Mouse (Mus musculus) kidney, postnatal 4 days (tissue): Measurements from ENCODE around the gene Man2b2.

Experiments
- DNase-seq, 2 experiments: peaks; one replicate each; pipeline ENCODE4 v3.0.0; 2021; ENCODE audit warnings: mixed read lengths in 2 of 2

The Man2b2 gene

DNA sequence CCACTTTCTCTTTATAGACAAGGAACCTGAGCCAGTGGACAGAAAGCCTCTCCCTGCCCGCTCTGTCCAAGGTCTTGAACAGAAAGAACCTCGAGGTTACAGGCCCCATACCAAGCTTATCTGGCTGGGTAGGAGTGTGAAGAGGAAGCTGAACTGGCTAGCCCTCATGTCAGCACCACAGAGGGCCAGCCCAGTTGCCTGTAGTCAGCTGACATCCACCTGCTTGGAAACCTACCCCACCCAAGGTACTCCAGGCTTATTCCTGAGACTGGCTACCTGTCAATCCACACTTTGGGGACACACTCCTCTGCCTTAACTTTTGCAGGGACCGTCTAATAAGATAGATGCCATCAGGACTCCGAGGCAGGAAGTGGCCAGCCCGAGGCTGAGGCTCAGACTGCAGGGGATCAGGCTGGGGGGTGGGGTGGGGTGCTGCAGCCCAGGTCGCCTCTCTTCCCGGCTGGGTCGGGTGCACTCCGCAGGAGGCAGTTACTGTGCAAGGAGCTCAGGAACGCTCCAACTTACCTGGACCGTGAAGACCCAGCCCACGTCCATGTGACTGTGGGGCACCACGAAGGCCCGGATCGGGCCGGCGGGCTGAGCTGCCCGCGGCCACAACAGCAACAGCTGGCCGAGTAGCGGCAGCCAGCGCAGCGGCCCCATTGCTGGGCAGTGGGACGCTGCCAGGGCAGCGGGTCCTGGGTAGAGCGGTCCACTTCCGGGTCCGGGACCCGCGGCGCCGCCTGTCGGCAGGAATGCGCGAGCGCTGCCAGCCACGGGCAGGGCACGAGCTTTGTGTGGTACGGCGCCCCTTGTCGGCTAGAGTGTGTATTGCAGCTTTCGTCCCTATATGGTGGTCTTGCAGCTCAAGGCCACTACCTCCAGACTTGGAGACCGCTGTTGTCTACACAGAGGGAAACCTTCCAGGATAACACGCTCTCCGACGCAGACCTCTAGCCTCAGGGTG, at the start of gene Man2b2:
Gene Man2b2 (minus strand): TSS at position 741 of the 967 bp plus-strand sequence.
- DNase-seq: peak; percentile 96 to 97

DNA sequence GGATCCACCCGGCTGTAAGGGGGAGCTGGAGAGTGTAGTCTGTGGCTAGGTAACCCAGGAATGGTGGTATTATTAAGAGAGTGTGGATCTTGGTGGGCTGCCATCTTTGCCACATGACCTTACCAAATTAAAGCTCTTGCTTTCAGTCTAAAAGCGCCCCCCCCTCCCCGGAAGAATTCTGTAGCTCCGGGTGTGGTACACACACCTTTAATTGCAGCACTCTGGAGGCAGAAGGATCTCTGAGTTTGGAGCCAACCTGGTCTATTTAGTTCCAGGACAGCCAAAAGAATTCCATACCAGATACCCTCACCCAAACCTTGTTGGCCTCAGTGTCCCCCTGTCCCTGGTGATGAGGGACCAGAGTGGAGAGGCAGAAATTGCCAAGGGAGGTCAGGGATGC, 48.3 kb upstream of the Man2b2 start:
- DNase-seq: no peak

DNA sequence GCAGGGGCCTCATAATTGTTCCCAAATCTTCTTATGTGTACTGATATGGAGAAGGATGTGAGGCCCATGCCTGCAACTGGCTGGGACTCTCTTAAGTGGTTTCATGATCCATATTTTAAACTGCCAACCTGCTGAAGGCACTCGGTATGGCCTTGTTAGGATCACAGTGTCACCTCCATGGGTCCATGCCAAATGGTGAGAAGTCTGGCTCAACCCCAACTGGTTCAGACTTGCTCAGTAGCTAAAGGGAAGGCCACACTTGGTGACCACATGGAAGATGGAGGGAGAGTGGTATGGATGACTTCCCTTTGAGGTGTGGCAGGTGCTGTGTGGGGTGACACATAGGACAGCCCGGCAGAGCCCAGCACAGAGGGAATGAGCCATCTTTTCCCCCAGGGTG, 47.2 kb upstream of the Man2b2 start:
- DNase-seq: no peak

DNA sequence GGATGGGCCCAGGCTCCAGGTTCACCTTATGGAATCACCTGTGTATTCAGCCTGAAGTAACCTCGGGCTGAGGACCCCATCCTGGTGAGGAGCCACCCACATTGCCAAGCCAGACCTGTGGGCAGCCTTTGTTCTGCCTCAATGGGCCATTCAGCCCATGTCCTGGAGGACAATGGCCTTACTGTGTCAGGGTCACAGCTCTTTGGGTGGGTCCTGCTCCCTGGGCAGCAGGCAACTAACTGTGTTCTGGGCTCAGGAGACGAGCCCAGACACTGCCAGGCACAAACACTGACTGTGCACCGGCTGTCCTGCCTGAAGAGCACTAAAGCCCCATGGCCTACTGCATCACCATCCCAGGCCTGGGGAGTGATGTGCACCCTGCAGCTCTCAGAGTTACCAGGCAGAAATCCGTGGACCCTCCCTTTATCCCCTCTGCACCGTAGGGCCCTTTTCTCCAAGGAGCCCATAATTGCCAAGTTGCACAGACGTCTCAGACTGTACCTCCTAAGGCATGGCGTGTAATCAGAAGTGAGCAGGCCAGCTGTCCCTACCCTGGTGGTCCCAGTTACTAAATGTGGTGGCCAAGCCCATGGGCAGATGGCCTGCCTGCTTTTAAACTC, 46.4 kb upstream of the Man2b2 start:
- no peak for DNase-seq

DNA sequence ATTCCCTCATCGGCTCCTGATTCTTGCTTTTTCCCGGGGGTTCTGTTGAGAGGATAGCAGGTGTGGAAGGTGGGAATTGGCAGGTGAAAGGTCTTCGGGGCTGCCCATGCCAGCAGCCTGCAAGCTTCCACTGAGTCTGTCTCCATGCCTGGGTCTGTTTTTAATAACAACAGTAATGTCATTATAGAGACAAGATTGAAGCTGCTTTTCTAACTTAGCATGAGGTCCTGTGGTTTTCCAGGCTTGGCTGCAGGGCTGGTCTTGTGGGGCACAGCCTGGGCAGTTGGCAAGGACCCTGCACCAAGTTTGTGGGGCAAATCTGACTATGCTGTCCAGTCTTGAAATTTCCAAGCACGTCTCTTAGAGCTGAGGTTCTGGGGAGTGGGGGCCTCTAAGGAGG, 45.5 kb upstream of the Man2b2 start:
- DNase-seq: no peak

DNA sequence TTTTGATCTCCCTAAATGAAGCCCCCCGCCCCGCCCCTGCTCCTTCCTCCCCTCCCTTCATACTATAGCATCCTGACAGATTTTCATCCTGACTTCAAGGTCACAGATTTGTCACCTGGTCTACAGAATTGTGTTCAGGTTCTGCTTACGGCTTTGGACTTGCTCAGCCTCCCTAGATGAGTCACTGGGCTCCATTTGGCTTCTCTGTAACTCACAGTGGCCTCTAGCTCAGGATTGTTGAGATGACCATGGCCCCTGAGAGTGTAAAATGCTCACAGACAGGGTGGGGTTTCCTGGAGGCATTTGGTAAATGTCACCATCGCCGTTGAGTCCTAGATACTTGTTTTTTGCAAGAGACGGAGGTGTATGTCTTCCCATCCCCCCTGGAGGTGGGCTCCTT, 40.5 kb upstream of the Man2b2 start:
- no peak for DNase-seq

DNA sequence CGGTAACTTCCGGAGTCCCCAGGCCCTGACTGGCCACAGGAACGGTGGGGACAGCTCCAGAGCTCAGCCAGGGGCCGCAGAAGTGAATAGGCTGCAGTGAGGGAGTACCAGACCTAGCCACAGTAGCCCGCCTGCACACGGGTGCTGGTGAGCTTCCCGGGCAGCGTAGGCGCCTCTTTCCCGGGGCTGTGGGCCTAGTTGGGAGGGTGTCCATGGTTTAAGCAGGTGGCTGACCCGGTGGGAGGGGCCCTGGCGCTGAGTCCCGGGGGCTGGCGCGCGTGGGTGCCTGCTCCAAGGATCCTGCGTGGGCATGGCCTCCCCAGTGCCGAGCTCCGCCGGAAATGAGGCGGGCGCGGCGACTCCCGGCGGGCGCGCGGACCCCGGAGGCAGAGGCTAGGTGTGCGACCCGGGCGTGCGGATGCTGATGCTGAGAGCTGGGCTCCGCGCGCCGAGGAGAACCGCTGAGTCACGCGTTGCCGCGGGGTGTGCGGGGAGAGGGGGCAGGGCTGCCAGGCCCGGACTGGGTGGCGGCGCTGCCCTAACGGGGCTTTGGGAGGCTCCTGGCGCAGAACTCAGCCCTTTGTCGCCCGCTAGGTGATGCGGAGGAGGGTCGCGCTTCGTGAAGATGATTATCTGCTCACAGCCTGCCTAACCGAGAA, 39.3 kb upstream of the Man2b2 start:
- peak; percentile 12 to 15 for DNase-seq

DNA sequence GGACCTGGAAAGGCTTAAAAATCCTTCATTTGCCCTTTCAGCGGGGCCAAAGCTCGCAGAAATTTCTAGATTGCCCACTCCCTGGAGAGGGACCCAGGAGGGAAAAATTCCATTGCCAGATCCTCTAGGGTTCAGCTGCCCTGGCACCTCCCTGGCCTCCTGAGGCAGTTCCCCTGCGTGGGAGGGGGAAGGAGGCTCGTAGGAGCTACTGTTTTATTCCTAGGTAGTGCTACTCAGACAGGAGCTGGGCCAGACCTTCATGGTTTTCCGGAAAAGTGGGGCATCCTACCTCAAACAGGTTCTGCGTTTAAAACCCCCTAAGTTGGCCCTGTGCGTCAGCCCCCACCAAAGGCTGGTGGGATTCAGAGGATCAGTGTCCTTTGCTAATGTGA, 38.7 kb upstream of the Man2b2 start:
- peak; percentile 8 to 22 for DNase-seq

DNA sequence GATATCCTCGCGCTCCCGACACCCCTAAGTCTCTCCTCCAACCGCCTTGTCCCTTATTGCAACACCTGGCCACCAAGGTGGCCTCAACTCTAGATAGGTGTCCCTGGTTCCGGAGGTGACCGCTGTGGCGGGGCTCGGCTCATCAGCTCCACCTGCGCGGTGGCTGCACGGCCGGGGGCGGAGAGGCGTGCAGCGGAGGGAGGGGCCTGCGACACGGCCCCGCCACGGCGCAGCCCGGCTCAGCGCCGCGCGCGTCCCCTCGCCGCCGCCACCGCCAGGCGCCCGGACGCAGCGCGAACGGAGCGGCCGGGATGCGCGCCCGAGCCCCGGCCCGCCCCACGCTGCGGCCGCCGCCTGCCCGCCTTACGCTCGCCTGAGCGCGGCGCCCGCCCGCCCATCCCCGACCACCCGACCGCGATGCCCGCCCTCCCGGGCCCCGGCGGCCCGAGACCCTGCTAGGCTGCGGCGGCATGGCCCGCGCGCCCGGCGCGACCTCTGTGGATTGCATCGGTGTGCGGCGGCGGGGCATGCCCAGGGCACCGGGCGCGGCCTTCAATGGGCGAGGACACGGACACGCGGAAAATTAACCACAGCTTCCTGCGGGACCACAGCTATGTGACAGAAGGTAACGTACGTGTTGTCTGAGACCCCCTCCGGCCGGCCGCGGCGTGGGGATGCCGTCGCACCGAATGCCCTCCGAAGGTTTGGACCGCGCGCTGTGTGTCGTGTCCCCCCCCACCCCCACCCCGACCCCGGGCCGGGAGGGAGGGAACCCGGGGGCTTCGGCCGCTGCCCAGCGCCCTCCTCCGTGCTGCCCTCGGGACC, 38.0 kb upstream of the Man2b2 start, which contains the start of gene Ppp2r2c:
Gene Ppp2r2c (plus strand): TSS at position 248 of the 825 bp plus-strand sequence.
- peak in 1 of 2 experiments; percentile 8 for DNase-seq

DNA sequence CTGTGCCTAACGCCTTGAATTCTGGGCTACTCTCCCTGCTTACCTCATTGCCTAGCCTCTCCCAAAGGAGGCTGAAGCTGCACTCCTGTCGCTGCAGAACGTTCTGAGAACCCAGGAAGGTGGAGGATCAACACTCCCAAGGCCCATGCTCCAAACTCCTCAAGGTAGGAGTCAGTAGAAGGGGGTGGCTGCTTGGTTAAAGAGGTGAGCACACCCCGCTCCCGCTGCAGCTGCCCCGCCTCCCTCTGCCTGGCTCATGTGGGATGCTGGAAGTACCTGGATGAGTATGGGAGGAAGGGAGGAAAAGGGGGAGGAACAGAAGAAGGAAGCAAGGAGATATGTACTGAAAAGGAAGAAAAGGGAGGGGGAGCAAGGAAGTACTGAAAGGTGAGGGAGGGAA, 37.1 kb upstream of the Man2b2 start:
- DNase-seq: no peak

DNA sequence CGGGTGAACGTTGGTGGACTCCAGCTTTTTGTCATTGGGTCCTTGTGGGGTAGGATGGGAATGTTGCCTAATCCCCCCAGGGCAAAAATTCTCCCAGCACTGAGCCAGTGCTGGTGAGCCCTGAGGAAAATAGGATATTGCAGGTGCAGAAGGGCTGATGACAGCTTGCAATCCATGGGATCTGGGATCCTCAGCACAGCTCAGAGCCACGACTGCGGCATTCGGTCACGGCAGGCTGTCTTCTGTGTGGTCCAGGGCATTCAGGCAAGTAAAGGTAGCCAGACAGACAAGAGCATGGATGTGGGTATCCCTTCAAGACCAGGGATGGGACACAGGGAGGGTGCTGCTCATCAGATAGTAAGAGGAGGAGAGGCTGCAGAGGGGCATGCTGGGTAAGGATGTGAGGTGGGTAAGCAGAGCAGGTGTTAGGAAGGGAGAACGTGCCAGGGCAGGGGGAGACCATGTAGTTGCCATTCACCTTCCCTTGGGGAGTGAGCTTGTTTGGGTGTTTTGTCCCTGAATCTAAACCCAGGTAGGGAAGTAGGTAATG, 36.3 kb upstream of the Man2b2 start:
- no peak for DNase-seq

DNA sequence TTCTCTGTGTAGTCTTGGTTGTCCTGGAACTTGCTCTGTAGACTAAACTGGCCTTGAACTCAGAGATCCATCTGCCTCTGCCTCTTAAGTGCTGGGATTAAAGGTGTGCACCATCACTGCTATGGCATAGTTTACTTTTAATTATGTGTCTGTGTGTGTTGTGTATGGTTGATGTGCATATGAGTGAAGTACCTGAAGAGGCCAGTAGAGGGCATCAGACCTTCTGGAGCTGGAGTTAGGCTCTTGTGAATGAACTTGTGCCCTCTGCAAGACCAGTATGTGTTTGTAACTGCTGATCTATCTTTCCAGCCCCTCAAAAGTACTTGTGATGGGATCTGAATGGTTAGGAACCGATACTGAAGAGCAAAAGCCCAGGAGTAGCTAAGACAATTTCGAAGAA, 30.6 kb upstream of the Man2b2 start:
- DNase-seq: no peak

DNA sequence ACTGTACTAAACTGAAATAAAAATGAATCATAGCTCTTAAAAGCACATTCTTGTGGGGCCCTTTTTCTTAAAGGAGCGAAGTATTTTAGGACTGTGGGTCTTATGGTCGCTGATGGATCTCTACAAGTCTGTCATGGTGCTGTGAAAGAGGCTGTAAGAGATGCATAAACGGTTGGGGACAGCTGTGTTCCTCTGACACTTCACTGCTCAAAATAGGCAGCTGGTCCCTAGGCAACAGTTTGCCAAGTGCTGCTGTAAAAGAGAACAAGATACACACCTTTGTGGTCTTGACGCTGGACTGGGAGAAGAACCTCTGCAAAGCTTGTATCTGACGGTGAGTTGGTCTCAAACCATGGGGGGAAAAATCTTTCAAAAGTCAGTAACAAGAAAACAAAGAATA, 27.1 kb upstream of the Man2b2 start:
- no peak for DNase-seq

DNA sequence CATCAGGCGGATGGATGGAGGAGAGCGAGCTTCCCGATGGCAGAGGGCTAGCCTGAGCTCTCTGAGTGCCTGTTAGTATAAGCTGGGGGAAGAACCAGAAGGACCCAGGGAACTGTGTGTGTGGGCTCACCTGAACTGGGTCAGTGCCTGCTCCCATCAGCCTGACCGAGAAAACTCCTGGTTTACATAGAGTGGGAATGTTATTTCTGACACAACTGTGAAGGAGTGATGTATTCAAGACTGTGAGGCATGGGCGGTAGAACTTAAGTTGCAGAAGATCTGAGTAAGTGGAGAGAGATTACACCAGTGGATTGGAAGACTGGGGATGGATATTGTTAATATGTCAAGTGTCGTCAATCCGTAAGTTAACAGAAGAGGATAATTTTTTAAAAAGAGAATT, 26.1 kb upstream of the Man2b2 start:
- DNase-seq: no peak

DNA sequence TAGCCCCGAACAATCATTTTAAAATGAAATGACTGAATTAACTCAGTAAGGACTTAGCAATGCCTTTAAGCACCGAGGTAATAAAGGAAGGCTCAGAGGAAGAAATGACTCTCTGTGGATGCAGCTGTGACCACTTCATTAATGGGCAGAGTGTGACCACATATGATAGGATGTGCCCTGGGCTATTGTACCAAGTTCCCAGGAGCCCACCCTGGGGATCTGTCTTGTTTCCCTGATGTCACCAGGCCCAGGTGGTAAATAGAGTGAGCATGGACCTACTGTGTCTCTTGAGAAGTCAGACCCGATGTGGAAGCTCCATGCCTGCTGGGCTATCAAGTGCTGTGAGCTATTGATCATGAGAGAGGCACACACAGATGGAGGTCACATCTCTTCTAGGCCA, 24.7 kb upstream of the Man2b2 start:
- no peak for DNase-seq

DNA sequence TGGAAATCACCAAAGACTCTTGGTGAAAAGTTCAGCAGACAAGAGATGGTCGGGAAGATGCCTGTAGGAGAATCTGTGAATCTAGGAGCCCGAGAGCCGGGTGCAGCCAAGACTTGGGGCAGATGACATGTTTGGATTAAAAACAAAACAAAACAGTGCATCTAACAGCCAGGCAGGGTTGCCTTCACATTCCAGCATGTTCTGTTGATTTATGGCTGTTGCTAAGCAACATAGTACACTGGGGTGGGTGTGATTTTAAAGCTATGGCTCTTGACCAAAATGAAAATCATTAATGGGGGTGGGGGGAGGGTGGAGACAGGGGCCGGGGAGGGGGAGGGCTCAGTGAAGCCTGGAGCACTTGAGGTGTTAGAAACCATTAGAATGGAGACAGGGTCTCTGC, 21.1 kb upstream of the Man2b2 start:
- DNase-seq: no peak

DNA sequence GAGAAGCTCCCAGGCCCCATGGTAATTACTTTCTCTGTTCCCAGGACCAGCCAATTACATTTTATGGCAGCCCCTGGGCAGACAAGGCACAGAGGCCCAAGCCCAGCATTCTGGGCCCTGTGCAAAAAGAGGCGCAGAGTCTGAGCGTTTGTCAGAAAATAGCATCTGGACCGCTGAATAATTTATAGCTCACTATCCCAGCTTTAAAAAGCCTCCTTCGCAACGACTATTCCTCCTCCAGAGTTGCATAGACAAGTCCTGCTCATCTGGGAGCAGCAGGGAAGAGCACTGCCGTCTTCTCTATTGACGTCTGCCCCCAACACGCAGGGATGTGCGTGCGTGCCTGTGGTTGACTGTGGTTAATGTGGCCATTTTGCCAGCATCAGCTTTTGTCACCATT, 14.0 kb upstream of the Man2b2 start:
- no peak for DNase-seq

DNA sequence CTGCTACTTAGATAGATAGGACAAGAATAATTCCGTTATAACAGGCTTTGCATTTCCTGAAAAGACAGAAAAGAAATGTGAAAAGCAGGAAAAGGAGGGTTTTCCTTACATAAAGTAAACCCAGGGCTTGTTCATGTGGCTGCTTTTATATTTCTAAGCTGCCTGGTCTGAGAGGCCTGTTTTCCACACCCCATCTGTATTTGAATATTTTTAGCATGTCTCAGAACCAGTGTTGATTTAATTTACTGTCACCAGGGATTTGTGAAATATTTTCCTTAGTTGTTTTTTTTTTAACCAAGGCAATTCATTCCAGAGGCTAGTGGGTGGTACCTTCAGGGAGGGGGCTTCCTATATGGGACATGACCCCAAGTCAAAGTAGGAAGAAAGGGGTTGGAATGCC, 11.2 kb upstream of the Man2b2 start:
- no peak for DNase-seq

DNA sequence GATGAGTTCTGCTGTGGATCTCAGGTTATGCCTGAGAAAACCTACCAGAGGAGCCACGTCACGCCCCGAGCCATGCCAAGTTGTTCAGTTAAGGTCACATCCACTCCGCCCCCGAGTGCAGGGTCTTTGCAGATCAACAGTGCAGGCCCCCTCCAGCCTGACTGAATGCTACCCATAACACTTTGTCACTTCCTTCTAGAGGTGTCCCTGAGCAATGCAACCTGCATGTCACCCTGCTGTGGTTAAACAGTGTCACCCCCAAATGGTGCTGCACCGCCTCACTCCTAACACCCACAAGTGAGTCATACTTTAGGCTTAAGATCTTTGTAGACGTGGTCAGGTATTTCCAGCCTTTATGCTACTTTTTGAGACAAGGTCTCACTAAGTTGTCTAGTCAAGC, 9.6 kb upstream of the Man2b2 start:
- DNase-seq: no peak

DNA sequence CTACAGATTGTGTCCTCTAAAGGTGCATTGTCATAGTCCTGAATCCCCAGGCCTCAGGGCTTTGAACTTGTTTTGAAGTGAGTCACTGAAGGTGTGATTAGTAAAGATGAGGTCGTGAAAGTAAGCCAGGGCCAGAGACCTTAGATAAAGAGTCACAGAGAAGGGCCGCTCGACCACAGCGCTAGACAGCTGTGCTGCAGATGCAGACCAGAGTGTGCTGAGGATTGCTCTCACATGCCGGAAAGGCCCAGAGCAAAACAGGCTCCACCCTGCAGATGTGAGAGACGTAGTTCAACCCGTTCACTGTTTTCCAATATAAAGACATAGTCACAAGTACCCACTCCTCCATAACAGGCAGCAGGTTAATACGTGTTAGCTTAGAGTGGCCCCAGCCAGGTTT, 9.1 kb upstream of the Man2b2 start:
- no peak for DNase-seq

DNA sequence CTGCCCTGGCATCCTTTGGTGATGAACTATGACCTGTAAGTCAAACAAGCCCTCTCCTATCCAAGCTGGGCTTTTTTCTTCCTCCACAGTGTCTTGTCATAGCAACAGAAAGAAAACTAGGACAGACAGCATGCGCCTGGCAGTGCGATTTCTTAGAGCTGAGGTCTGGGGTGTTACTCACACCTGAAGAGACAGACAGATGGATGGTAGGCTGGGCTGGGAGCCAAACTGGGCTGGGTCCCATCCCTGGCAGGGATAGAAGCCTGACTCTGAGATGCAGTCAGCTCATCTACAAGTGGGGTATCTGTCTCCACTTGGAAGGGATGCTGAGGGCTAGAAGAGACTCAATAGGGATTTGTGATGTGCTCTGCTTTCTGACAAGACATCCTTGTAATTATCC, 8.6 kb upstream of the Man2b2 start:
- DNase-seq: no peak

DNA sequence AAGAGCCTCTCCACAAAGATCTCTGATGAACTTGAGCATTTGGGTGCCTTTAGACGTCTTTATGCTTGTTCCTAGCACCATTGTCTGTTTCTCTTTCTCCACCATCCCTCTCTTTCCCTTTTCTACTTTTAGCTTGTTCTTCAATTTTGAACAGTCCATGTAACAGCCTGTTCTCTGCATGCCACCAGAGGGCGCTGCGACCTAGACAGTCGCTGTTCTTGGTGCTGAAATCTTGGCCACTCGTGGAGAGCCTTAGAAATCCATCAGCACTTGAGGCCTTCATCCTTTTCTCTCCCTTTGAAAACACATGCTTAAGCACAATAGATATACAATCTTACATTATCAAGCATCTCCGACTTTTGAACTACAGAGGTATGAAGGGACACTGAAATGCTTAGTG, 5.5 kb upstream of the Man2b2 start:
- DNase-seq: peak; percentile 84 to 87

DNA sequence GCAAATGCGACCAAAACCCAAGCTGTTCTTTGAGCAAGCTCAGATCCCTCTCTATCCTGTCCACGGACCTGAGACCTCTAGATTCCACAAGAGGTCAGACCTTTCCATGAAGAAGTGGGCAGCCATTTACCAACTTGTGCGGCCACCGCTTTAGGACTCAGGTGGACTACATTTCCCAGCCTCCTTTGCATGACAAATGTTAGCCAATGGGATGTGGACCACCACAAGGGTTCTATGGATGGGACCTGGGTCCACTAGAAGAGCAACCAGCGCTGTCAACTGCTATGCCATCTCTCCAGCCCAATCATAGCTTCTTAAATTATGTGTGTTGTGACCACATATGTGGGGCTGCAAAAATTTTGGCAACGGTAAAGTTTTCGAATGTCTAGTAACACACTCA, 819 bp upstream of the Man2b2 start:
- peak; percentile 18 to 19 for DNase-seq
